Mouse (Mus musculus) hindbrain, embryonic 16.5 days (tissue): Measurements from ENCODE around the gene Numa1. TPM values are rescaled to one million over a fixed set of nuclear protein-coding genes. Genes with fewer than 3 reads are reported as not detected.

Experiments
- ATAC-seq: fragments of 200-750 bp; cut with Nextera tagmentation; 2 replicates; pipeline ENCODE4 v1.8.0; 2017; ENCODE audit warnings: moderate TSS enrichment, moderate library complexity
- H3K27ac ChIP-seq: fragments of 300-500 bp; sonication (generic); 2 replicates; pipeline ENCODE4 v1.5.1; 2014; ENCODE audit warnings: low read depth, mild to moderate bottlenecking, control low read depth, low read length, moderate library complexity
- H3K27me3 ChIP-seq: fragments of 300-500 bp; sonication (generic); replicated peaks from 2 replicates; pipeline ENCODE4 v1.6.1; 2014; ENCODE audit warnings: low read length; ENCODE audit not compliant: control insufficient read depth, insufficient read depth
- H3K36me3 ChIP-seq: fragments of 300-500 bp; sonication (generic); 2 replicates; pipeline ENCODE4 v1.6.1; 2014; ENCODE audit warnings: mild to moderate bottlenecking, low read length, moderate library complexity, mixed read lengths; ENCODE audit not compliant: control insufficient read depth, insufficient read depth
- H3K4me1 ChIP-seq: fragments of 300-500 bp; sonication (generic); 2 replicates; pipeline ENCODE4 v1.6.1; 2014; ENCODE audit warnings: low read depth, low read length; ENCODE audit not compliant: control insufficient read depth, insufficient read depth
- H3K4me2 ChIP-seq: fragments of 300-500 bp; sonication (generic); 2 replicates; pipeline ENCODE4 v1.6.1; 2014; ENCODE audit warnings: mild to moderate bottlenecking, low read length, control low read depth, moderate library complexity
- H3K4me3 ChIP-seq: fragments of 300-500 bp; sonication (generic); 2 replicates; pipeline ENCODE4 v1.5.1; 2014; ENCODE audit warnings: mild to moderate bottlenecking, low read length, control low read depth, moderate library complexity
- H3K9ac ChIP-seq: fragments of 300-500 bp; sonication (generic); 2 replicates; pipeline ENCODE4 v1.6.1; 2014; ENCODE audit warnings: low read depth, mild to moderate bottlenecking, control low read depth, low read length, moderate library complexity
- H3K9me3 ChIP-seq: fragments of 300-500 bp; sonication (generic); 2 replicates; pipeline ENCODE4 v1.6.1; 2014; ENCODE audit warnings: mild to moderate bottlenecking, low read length, moderate library complexity; ENCODE audit not compliant: control insufficient read depth
- WGBS: fragments of 180-500 bp; shearing (Covaris S2); extraction: QIAGEN DNeasy Blood & Tissue Kit; methylation state at CpG from one replicate; pipeline ENCODE4 v1.1.7; 2014; 5-methylcytosine and 5-hydroxymethylcytosine counted together
- polyA plus RNA-seq: library from polyadenylated mRNA; unstranded; fragments of >200 nt; fragmentation: Nextera tagmentation; extraction: Ambion mirVana; gene quantifications from 2 replicates; pipeline ENCODE4 v1.2.1, GENCODE M21; 2015

Numa1 gene
- polyA plus RNA-seq, 1 experiment from 2014 or later = 32.7 TPM

GRCm38 (mm10) chr7:101985081-101985480 lies 51.2 kb downstream of the Numa1 start:
- WGBS = 89% methylated on average over 3 of the region's 3 CpGs
- Histone ChIP-seq H3K9me3 (no peaks in the 10 kb centered on the region), H3K27ac (no peak overlapping the region), H3K36me3 (peaks cover 15% of the 10 kb centered on the region), H3K4me2 (no peak overlapping the region), H3K9ac (no peak overlapping the region), H3K4me1 (no peaks in the 10 kb centered on the region), H3K4me3 (no peak overlapping the region), H3K27me3 (no peaks in the 10 kb centered on the region)
- ATAC-seq = no peak

DNA sequence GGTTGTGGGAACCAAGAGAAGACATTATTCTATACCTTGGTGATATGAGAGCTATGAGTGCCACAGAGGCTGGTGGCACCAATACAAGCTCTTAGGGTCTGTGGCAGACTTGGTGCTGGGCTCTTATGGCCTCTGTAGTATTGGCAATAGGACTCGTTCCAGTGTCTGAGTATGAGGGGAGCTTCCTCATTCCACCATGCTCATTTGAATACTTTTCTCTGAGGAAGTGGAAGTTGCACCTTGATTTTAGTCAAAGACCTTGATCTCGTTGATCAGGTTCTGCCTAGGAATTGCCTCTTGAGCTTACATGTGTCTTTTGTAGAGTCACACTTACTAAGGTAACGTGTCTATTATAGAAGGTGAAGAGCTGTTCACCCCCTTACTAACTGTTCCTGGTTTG lies 60.3 kb downstream of the Numa1 start:
- no peak overlapping the region for H3K4me2 ChIP-seq
- H3K4me3 ChIP-seq = no peak overlapping the region
- no peak for ATAC-seq
- peaks cover 71% of the 10 kb centered on the region for H3K36me3 ChIP-seq
- no peaks in the 10 kb centered on the region for H3K9me3 ChIP-seq
- 99% methylated on average over 3 of the region's 3 CpGs for WGBS
- H3K27me3 ChIP-seq = no peaks in the 10 kb centered on the region
- no peak overlapping the region for H3K27ac ChIP-seq
- peaks cover 1% of the 10 kb centered on the region; the same call in 1 of the 2 replicates for H3K4me1 ChIP-seq
- H3K9ac ChIP-seq = no peak overlapping the region

- Histone ChIP-seq H3K4me2 (no peak overlapping the region), H3K9ac (no peak overlapping the region), H3K36me3 (peaks cover 76% of the 10 kb centered on the region), H3K4me3 (no peak overlapping the region), H3K27me3 (no peaks in the 10 kb centered on the region), H3K9me3 (no peaks in the 10 kb centered on the region), H3K4me1 (peaks cover 7% of the 10 kb centered on the region), H3K27ac (peak overlapping the region; percentile 60; the same call in 1 of the 2 replicates)
- peak; percentile 76 for ATAC-seq
- 65% methylated on average over 14 of the region's 14 CpGs for WGBS
Observed at GRCm38 (mm10) chr7:101998194-101998927, 64.5 kb downstream of the Numa1 start.

DNA sequence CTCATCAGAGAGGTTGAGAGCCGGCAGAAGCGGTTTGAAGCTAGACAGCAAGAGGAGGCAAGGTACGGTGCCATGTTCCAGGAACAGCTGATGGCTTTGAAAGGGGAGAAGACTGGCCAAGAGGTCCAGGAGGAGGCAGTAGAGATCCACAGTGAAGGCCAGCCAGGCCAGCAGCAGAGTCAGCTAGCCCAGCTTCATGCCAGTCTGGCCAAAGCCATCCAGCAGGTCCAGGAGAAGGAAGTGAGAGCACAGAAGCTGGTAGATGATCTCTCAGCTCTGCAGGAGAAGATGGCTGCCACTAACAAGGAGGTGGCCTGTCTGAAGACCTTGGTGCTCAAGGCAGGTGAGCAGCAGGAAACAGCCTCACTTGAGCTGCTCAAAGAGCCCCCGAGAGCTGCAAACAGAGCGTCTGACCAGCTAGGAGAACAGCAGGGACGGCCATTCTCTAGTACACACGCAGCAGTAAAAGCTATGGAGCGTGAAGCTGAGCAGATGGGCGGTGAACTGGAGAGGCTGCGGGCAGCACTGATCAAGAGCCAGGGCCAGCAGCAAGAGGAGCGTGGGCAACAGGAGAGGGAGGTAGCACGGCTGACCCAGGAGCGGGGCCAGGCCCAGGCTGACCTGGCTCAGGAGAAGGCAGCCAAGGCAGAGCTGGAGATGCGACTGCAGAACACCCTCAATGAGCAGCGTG lies 65.7 kb downstream of the Numa1 start:
- no peak overlapping the region for H3K4me2 ChIP-seq
- no peaks in the 10 kb centered on the region for H3K9me3 ChIP-seq
- H3K27ac ChIP-seq = peak overlapping the region; percentile 30; the same call in 1 of the 2 replicates
- peaks cover 7% of the 10 kb centered on the region for H3K4me1 ChIP-seq
- H3K36me3 ChIP-seq = peaks cover 68% of the 10 kb centered on the region
- WGBS = 82% methylated on average over 15 of the region's 15 CpGs
- ATAC-seq = peak; percentile 40
- H3K4me3 ChIP-seq = no peak overlapping the region
- H3K9ac ChIP-seq = no peak overlapping the region
- H3K27me3 ChIP-seq = no peaks in the 10 kb centered on the region

DNA sequence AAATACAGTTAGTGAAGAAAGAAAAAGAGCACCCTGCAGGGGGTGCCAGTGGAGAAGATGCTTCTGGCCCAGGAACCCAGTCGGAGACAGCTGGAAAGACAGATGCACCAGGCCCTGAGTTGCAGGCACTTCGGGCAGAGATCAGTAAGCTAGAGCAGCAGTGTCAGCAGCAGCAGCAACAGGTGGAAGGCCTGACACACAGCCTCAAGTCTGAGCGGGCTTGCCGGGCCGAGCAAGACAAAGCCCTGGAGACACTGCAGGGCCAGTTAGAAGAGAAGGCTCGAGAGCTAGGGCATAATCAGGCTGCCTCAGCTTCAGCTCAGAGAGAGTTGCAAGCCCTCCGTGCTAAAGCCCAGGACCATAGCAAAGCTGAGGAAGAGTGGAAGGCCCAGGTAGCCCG lies 66.4 kb downstream of the Numa1 start:
- H3K36me3 ChIP-seq = peaks cover 61% of the 10 kb centered on the region
- H3K27me3 ChIP-seq = no peaks in the 10 kb centered on the region
- H3K4me2 ChIP-seq = no peak overlapping the region
- H3K4me3 ChIP-seq = no peak overlapping the region
- H3K9me3 ChIP-seq = no peaks in the 10 kb centered on the region
- H3K4me1 ChIP-seq = peaks cover 7% of the 10 kb centered on the region
- H3K9ac ChIP-seq = no peak overlapping the region
- WGBS = 79% methylated on average over 8 of the region's 8 CpGs
- H3K27ac ChIP-seq = peak overlapping the region; percentile 57; the same call in 1 of the 2 replicates
- ATAC-seq = no peak

DNA sequence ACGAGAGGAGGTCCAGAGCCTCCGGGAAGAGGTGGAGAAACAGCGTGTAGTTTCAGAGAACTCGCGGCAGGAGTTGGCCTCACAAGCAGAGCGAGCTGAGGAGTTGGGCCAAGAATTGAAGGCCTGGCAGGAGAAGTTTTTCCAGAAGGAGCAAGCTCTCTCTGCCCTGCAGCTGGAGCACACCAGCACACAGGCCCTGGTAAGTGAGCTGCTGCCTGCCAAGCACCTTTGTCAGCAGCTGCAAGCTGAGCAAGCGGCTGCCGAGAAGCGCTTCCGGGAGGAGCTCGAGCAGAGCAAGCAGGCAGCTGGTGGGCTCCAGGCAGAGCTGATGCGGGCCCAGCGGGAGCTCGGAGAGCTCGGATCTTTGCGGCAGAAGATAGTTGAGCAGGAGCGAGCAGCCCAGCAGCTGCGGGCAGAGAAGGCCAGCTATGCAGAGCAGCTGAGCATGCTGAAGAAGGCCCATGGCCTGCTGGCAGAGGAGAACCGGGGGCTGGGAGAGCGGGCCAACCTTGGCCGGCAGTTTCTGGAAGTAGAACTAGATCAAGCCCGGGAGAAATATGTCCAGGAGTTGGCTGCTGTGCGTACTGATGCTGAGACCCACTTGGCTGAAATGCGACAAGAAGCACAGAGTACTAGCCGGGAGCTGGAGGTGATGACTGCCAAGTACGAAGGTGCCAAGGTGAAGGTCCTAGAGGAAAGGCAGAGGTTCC lies 67.2 kb downstream of the Numa1 start:
- ATAC-seq = peak; percentile 22; the same call in 1 of the 2 replicates
- Histone ChIP-seq H3K4me3 (no peak overlapping the region), H3K27ac (peak overlapping the region; percentile 57), H3K4me1 (peaks cover 7% of the 10 kb centered on the region), H3K27me3 (no peaks in the 10 kb centered on the region), H3K4me2 (no peak overlapping the region), H3K36me3 (peaks cover 59% of the 10 kb centered on the region), H3K9me3 (no peaks in the 10 kb centered on the region), H3K9ac (no peak overlapping the region)
- 74% methylated on average over 26 of the region's 26 CpGs for WGBS

DNA sequence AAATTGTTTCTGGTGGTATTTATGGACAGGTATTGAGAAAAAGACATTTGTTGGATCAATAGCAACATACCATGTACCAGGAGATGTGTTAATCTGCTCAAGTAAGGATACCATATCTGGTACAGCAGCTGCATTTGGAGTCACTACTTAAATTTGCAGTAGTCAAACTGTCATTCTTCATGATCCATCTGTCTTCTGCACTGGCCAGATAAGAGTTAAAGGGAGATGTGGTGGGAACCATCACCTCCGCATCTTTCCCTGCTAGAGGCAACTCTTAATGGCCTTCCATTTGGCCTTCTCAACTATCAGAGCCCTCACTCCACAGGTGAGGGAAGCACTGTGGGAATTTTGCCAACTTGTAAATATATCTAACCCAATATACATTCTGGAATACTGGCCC lies 72.6 kb downstream of the Numa1 start:
- Histone ChIP-seq H3K9me3 (no peaks in the 10 kb centered on the region), H3K4me1 (no peaks in the 10 kb centered on the region; the same call in 1 of the 2 replicates)

GRCm38 (mm10) chr7:102011855-102012254 lies 77.9 kb downstream of the Numa1 start:
- Histone ChIP-seq H3K9ac (no peak overlapping the region), H3K4me1 (no peaks in the 10 kb centered on the region), H3K27me3 (no peaks in the 10 kb centered on the region), H3K27ac (no peak overlapping the region), H3K4me2 (no peak overlapping the region), H3K9me3 (no peaks in the 10 kb centered on the region), H3K36me3 (peaks cover 79% of the 10 kb centered on the region), H3K4me3 (no peak overlapping the region)
- ATAC-seq = no peak
- 90% methylated on average over 9 of the region's 9 CpGs for WGBS

More for the DNA sequence above, 72.6 kb downstream of the Numa1 start:
- Histone ChIP-seq H3K4me2 (no peak overlapping the region), H3K27ac (no peak overlapping the region), H3K9ac (no peak overlapping the region), H3K27me3 (no peaks in the 10 kb centered on the region), H3K4me3 (no peak overlapping the region), H3K36me3 (peaks cover 48% of the 10 kb centered on the region)
- WGBS = 86% methylated on average over 1 of the region's 1 CpGs
- ATAC-seq = no peak

GRCm38 (mm10) chr7:102013416-102013815 lies 79.5 kb downstream of the Numa1 start:
- Histone ChIP-seq H3K27ac (no peak overlapping the region), H3K4me3 (no peak overlapping the region), H3K9ac (no peak overlapping the region), H3K27me3 (no peaks in the 10 kb centered on the region), H3K4me1 (no peaks in the 10 kb centered on the region), H3K4me2 (no peak overlapping the region), H3K9me3 (no peaks in the 10 kb centered on the region), H3K36me3 (peaks cover 81% of the 10 kb centered on the region)
- WGBS = 90% methylated on average over 8 of the region's 8 CpGs
- no peak for ATAC-seq
